Mouse (Mus musculus): ENCODE measurements around the gene Ltb. TPM values are rescaled to one million over a fixed set of nuclear protein-coding genes. Genes with fewer than 3 reads are reported as not detected.
"Not testable (repeated sequence)": the region's sequence is repeated elsewhere in the genome, so short reads cannot be mapped to it uniquely, and the experiment has no call there.

Ltb gene
- polyA plus RNA-seq, 1 experiment from 2014 or later = 5.2 TPM

- no peak overlapping the region for H3K9ac ChIP-seq
- no peak overlapping the region for H3K4me2 ChIP-seq (replicated peaks)
- H3K36me3 ChIP-seq = peaks cover 8% of the 10 kb centered on the region; the same call in 1 of the 2 replicates
- no peak for ATAC-seq
- H3K9me3 ChIP-seq = no peaks in the 10 kb centered on the region
- 49% methylated on average over 6 of the region's 6 CpGs for WGBS
- H3K4me3 ChIP-seq (replicated peaks) = no peak overlapping the region
- H3K27ac ChIP-seq = no peak overlapping the region
- no peaks in the 10 kb centered on the region for H3K27me3 ChIP-seq (replicated peaks)
- H3K4me1 ChIP-seq (replicated peaks) = peaks cover 14% of the 10 kb centered on the region
Measured at GRCm38 (mm10) chr17:35222299-35222698, 28.1 kb downstream of the Ltb start.

GRCm38 (mm10) chr17:35224641-35225040, 30.4 kb downstream of the Ltb start:
- H3K27me3 ChIP-seq (replicated peaks) = no peaks in the 10 kb centered on the region
- peaks cover 18% of the 10 kb centered on the region for H3K36me3 ChIP-seq
- H3K4me2 ChIP-seq (replicated peaks) = no peak overlapping the region
- H3K9me3 ChIP-seq = no peaks in the 10 kb centered on the region
- 94% methylated on average over 4 of the region's 4 CpGs for WGBS
- peaks cover 19% of the 10 kb centered on the region for H3K4me1 ChIP-seq (replicated peaks)
- ATAC-seq = no peak
- H3K4me3 ChIP-seq (replicated peaks) = no peak overlapping the region
- no peak overlapping the region for H3K27ac ChIP-seq
- no peak overlapping the region for H3K9ac ChIP-seq

DNA sequence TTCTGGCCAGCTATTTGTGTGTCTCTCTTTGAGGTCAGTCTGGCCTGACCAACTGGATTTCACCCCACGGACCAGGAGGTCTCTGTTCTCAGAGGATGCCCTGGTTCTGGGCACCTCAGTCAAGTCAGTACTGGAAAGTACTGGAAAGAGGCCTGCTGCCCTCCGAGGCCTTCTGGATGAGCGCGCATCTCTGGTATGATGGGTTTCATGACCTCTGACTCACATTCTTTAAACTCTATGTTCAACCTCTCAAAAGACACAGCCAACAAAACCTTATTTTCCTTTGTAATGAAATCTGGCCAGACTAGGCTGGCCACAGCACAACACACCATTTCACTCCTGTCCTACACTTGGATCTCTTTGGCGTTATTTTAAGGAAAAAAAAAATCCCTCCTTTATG, 31.2 kb downstream of the Ltb start:
- Histone ChIP-seq H3K4me1 (replicated peaks) (peaks cover 11% of the 10 kb centered on the region), H3K27me3 (replicated peaks) (no peaks in the 10 kb centered on the region), H3K4me2 (replicated peaks) (no peak overlapping the region), H3K27ac (no peak overlapping the region), H3K9me3 (no peaks in the 10 kb centered on the region), H3K9ac (no peak overlapping the region), H3K36me3 (peaks cover 15% of the 10 kb centered on the region), H3K4me3 (replicated peaks) (no peak overlapping the region)
- ATAC-seq = no peak
- 93% methylated on average over 5 of the region's 5 CpGs for WGBS

GRCm38 (mm10) chr17:35226561-35227046, 32.4 kb downstream of the Ltb start:
- 78% methylated on average over 14 of the region's 14 CpGs for WGBS
- ATAC-seq = no peak
- Histone ChIP-seq H3K27me3 (replicated peaks) (no peaks in the 10 kb centered on the region), H3K36me3 (peaks cover 22% of the 10 kb centered on the region), H3K4me2 (replicated peaks) (no peak overlapping the region), H3K9ac (no peak overlapping the region), H3K4me1 (replicated peaks) (0 out of 2 replicates have a peak, but pooled peaks cover 5% of the 10 kb centered on the region), H3K4me3 (replicated peaks) (no peak overlapping the region), H3K9me3 (no peaks in the 10 kb centered on the region), H3K27ac (no peak overlapping the region)

GRCm38 (mm10) chr17:35231022-35231421, 36.8 kb downstream of the Ltb start:
- Histone ChIP-seq H3K36me3 (peaks cover 19% of the 10 kb centered on the region), H3K4me2 (replicated peaks) (no peak overlapping the region), H3K4me1 (replicated peaks) (peaks cover 27% of the 10 kb centered on the region), H3K9me3 (no peaks in the 10 kb centered on the region), H3K9ac (no peak overlapping the region), H3K27ac (no peak overlapping the region), H3K4me3 (replicated peaks) (no peak overlapping the region), H3K27me3 (replicated peaks) (no peaks in the 10 kb centered on the region)
- no peak for ATAC-seq
- 92% methylated on average over 10 of the region's 10 CpGs for WGBS

GRCm38 (mm10) chr17:35232043-35232442, 37.8 kb downstream of the Ltb start:
- Histone ChIP-seq H3K27me3 (replicated peaks) (no peaks in the 10 kb centered on the region), H3K4me2 (replicated peaks) (peak overlapping the region; percentile 24; the same call in 1 of the 2 replicates), H3K9me3 (no peaks in the 10 kb centered on the region), H3K4me1 (replicated peaks) (peaks cover 31% of the 10 kb centered on the region), H3K9ac (no peak overlapping the region), H3K4me3 (replicated peaks) (no peak overlapping the region), H3K27ac (0 out of 2 replicates have a peak overlapping the region, but pooled peaks have one; percentile 74), H3K36me3 (peaks cover 19% of the 10 kb centered on the region)
- 14% methylated on average over 12 of the region's 12 CpGs for WGBS
- no peak for ATAC-seq

- Histone ChIP-seq H3K9ac (0 out of 2 replicates have a peak overlapping the region, but pooled peaks have one; percentile 5), H3K27ac (peak overlapping the region; percentile 74; the same call in 1 of the 2 replicates), H3K4me1 (replicated peaks) (peaks cover 31% of the 10 kb centered on the region), H3K36me3 (peaks cover 19% of the 10 kb centered on the region), H3K9me3 (no peaks in the 10 kb centered on the region), H3K4me2 (replicated peaks) (0 out of 2 replicates have a peak overlapping the region, but pooled peaks have one; percentile 20), H3K4me3 (replicated peaks) (no peak overlapping the region), H3K27me3 (replicated peaks) (no peaks in the 10 kb centered on the region)
- WGBS = 51% methylated on average over 5 of the region's 5 CpGs
- ATAC-seq = no peak
Measured at GRCm38 (mm10) chr17:35232659-35233058, 38.4 kb downstream of the Ltb start.

- peak within 1 kb of the TSS; percentile 88 for H3K4me2 ChIP-seq (replicated peaks)
- peaks cover 28% of the 10 kb centered on the region for H3K4me1 ChIP-seq (replicated peaks)
Measured at GRCm38 (mm10) chr17:35233114-35233980, 39.1 kb downstream of the Ltb start, which contains the start of gene Atp6v1g2. TSS of gene Atp6v1g2 (plus strand) at chr17:35233660.

GRCm38 (mm10) chr17:35234090-35234489, 39.9 kb downstream of the Ltb start:
- Histone ChIP-seq H3K4me1 (replicated peaks) (peaks cover 28% of the 10 kb centered on the region), H3K36me3 (peaks cover 15% of the 10 kb centered on the region), H3K27ac (peak overlapping the region; percentile 74), H3K4me3 (replicated peaks) (0 out of 2 replicates have a peak overlapping the region, but pooled peaks have one; percentile 57), H3K4me2 (replicated peaks) (peak overlapping the region; percentile 88)
- H3K9me3 ChIP-seq; H3K9ac ChIP-seq; ATAC-seq; H3K27me3 ChIP-seq (replicated peaks): not testable (repeated sequence)
- 79% methylated on average over 7 of the region's 7 CpGs for WGBS

More at GRCm38 (mm10) chr17:35233114-35233980, 39.1 kb downstream of the Ltb start, which contains the start of gene Atp6v1g2:
- peak within 1 kb of the TSS; percentile 57; the same call in 1 of the 2 replicates for H3K4me3 ChIP-seq (replicated peaks)
- no peaks in the 10 kb centered on the region for H3K9me3 ChIP-seq
- no peak for ATAC-seq
- 46% methylated on average over 18 of the region's 18 CpGs for WGBS
- H3K27me3 ChIP-seq (replicated peaks) = no peaks in the 10 kb centered on the region
- peak within 1 kb of the TSS; percentile 74 for H3K27ac ChIP-seq
- peak within 1 kb of the TSS; percentile 5; the same call in 1 of the 2 replicates for H3K9ac ChIP-seq
- peaks cover 15% of the 10 kb centered on the region for H3K36me3 ChIP-seq

DNA sequence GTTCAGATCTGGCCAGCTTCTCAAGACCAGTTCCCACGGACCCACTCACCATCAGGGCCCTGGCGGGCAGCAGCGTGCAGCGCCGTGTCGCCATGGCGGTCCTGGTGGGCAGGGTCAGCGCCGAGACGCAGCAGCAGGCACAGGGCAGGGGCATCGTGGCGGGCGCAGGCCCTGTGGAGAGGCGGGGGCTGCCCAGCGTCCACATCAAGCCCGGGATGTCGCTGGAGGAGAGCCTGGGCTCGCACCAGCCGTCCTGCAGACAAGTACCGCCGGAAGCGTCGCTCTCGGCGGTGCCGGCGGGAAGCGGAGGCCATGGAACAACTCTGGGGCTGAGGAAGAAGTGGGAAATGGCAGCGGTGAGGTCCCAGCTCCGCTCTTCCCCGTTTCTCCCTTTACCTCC, 40.7 kb downstream of the Ltb start:
- peak overlapping the region; percentile 88 for H3K4me2 ChIP-seq (replicated peaks)
- H3K4me3 ChIP-seq (replicated peaks) = peak overlapping the region; percentile 57
- H3K27ac ChIP-seq = peak overlapping the region; percentile 98
- H3K36me3 ChIP-seq = peaks cover 7% of the 10 kb centered on the region; the same call in 1 of the 2 replicates
- H3K4me1 ChIP-seq (replicated peaks) = peaks cover 26% of the 10 kb centered on the region
- peak overlapping the region; percentile 86 for H3K9ac ChIP-seq
- ATAC-seq = peak; percentile 21
- 7% methylated on average over 31 of the region's 31 CpGs for WGBS
- H3K9me3 ChIP-seq = no peaks in the 10 kb centered on the region
- H3K27me3 ChIP-seq (replicated peaks) = no peaks in the 10 kb centered on the region

DNA sequence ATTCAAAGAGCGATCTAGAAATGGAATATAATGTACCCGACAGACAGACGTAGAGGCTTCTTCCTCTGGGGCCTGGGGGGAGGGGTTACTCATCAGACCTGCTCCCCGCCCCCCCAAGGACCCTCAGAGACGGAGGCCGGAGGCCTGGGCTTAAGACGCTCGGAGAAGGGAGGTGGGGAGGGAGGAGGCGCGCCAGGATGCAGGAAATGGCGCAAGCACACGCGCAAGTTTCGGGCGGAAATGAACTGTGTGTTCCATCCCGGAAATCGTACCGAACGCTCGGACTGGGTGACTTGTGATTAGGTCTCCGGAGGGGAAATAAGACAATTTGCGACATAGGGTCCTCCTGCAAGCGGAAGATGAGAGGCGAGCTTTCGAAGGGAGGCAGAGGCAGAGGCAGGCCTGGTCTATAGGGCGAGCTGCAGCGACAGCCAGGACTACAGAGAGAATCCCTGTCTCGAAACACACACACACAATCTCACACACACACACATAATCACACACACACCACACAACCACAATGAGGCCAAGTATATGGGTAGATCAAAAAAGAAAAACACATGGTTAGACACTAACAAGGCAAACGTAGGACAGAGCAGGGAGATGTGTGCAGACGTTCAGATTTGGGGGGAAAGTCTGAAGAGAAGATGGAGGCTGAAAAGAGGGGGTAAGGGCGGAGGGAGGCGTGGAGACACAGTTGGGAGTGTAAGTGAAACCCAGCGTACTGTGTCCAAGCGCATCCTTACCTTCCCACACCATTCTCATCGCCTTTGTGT, 41.6 kb downstream of the Ltb start, which contains the start of gene Nfkbil1:
TSS of gene Nfkbil1 (minus strand) at position 179 of the 776 bp plus-strand sequence.
- Histone ChIP-seq H3K9ac (peak within 1 kb of the TSS; percentile 86), H3K4me1 (replicated peaks) (peaks cover 33% of the 10 kb centered on the region), H3K36me3 (peaks cover 7% of the 10 kb centered on the region; the same call in 1 of the 2 replicates), H3K27ac (peak within 1 kb of the TSS; percentile 98), H3K9me3 (no peaks in the 10 kb centered on the region), H3K27me3 (replicated peaks) (no peaks in the 10 kb centered on the region), H3K4me3 (replicated peaks) (peak within 1 kb of the TSS; percentile 57), H3K4me2 (replicated peaks) (peak within 1 kb of the TSS; percentile 88)
- ATAC-seq = peak; percentile 90
- under 1% methylated on average over 35 of the region's 35 CpGs for WGBS
